Mouse (Mus musculus): Measurements from ENCODE around the gene Nop14.

DNA sequence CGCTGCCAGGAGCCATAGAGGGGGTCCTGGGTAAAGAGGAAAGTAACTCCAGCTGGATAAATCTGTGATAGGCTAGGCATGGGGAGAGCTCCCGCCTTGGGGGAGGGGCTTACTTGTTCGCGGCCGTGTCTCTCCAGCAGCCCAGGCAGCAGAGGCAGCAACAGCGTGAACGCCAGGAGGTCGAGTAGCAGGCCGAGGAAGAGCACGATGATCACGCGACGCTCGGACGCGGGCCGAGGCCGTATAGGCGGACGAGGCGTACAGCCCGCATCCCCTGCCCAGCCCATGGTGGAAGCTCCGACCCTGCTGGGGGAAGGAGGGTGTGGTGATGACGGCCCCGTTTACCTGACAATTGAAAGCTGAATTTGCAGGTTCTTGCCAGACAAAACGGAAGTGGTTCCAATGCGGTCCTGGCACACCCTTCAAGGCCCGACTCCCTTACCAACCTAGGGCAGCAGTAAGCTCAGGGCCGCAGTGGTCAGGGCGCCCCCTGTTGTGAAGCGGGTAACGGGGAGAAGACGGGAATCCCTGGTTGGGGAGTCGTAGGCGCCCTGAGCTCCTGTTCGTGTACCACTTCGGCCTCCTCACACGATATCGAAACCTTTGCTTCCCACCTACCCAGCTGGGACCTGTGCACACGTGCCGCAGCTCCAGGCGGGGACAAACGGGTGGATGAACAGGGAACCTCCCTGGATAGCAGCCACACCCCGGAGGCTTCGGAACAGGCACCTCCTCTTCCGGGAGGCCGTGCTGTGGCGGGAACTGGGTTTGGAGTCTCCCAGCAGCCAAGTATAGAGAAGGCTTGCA is 23.3 kb downstream of the Nop14 start, which contains the start of gene Mfsd10:
- peak; percentile 42; the same call in 1 of the 2 replicates for TF ChIP-seq POLR2A (IDR thresholded peaks at IDR 0.05; ENCODE audit: borderline replicate concordance, extremely low read depth, insufficient read depth, insufficient read length, poor library complexity, severe bottlenecking)
- TF ChIP-seq CTCF (IDR thresholded peaks at IDR 0.05; ENCODE audit: borderline replicate concordance, extremely low read depth, insufficient read depth, insufficient read length): peak; percentile 23; the same call in 1 of the 2 replicates
